Mouse (Mus musculus) olfactory bulb, adult 2 months (tissue): Measurements from ENCODE around the gene Zbtb45. TPM values are rescaled to one million over a fixed set of nuclear protein-coding genes. Genes with fewer than 3 reads are reported as not detected.

Source experiments
- H3K27ac ChIP-seq: fragments of 200-500 bp; 2 replicates; pipeline ENCODE4 v1.5.1; 2012; ENCODE audit warnings: low read depth, low read length; ENCODE audit not compliant: insufficient read depth
- H3K4me1 ChIP-seq: fragments of 200-500 bp; 2 replicates; pipeline ENCODE4 v1.6.1; 2012; ENCODE audit warnings: low read length; ENCODE audit not compliant: control insufficient read depth, insufficient read depth
- H3K4me3 ChIP-seq: fragments of 200-500 bp; 2 replicates; pipeline ENCODE4 v1.5.1; 2012; ENCODE audit warnings: mild to moderate bottlenecking, low read depth, low read length, moderate library complexity; ENCODE audit not compliant: insufficient read depth
- CTCF ChIP-seq: fragments of 200-500 bp; IDR thresholded peaks from 2 replicates; pipeline ENCODE4 v1.5.1; 2012; ENCODE audit warnings: low read depth, mild to moderate bottlenecking, low read length, moderate library complexity; ENCODE audit not compliant: insufficient read depth
- POLR2A ChIP-seq: fragments of 200-500 bp; IDR thresholded peaks from 2 replicates; pipeline ENCODE4 v1.6.1; 2012; ENCODE audit warnings: mild to moderate bottlenecking, low read depth, low read length, moderate library complexity; ENCODE audit not compliant: insufficient read depth
- WGBS: fragments of 180-500 bp; shearing (Covaris S2); methylation state at CpG from one replicate; pipeline ENCODE4 v1.1.7; 2018; 5-methylcytosine and 5-hydroxymethylcytosine counted together
- polyA plus RNA-seq: library from polyadenylated mRNA; stranded (reverse); fragments of >200 nt; gene quantifications from 2 replicates; pipeline ENCODE4 v1.2.4, GENCODE M21; 2012; ENCODE audit warnings: low replicate concordance; ENCODE audit not compliant: missing spikeins, insufficient read depth, insufficient read length

The Zbtb45 gene
- polyA plus RNA-seq, 1 experiment, result not detected

DNA sequence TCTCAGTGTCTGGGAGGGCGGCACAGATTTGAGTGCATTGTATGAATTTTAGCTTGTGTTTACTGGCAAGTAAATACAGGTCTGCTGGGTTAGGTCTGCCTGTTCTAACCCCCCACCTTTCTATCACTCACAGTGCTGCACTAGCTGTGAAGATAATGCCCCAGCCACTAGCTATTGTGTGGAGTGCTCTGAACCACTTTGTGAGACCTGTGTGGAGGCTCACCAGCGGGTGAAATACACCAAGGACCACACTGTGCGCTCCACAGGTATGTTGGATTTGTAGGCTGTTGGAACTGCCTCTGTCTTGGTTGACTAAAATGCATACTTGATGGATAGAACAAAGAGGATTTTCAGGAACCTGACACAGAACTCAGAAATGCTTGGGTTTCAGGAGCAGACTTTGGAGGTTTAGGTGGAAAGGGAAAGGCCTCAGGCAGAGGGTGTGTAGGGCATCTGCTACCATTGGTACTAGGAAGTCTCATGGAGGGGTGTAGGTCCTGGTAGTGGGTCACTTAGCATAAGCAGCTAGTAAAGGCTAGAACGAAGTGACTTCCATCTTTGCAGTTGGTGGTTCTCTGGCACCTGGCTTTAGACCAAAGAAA, 15.8 kb upstream of the Zbtb45 start:
- peak overlapping the region; percentile 88 for H3K4me3 ChIP-seq
- 27% methylated on average over 4 of the region's 4 CpGs for WGBS
- TF ChIP-seq POLR2A, result no peak
- no peak for TF ChIP-seq CTCF
- peaks cover 13% of the 10 kb centered on the region for H3K4me1 ChIP-seq
- no peak overlapping the region for H3K27ac ChIP-seq

DNA sequence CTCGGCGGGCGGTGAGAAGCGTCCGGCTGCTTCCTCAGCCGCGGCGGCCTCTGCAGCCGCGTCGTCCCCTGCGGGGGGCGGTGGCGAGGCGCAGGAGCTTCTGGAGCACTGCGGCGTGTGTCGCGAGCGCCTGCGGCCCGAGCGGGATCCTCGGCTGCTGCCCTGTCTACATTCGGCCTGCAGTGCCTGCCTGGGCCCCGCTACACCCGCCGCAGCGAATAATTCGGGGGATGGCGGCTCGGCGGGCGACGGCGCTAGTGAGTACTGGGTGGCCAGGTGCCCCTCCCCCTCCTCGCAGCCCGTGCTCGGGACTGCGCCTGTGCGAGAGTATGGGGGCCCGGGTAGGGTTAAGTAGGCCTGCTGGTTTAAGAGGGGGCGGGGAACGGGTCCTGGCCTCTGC, 15.0 kb upstream of the Zbtb45 start:
- TF ChIP-seq POLR2A (no peak; the same call in 1 of the 2 replicates), CTCF (0 out of 2 replicates have a peak, but pooled peaks have one; percentile 14)
- H3K27ac ChIP-seq, result peak overlapping the region; percentile 80
- WGBS, result under 1% methylated on average over 43 of the region's 44 CpGs
- H3K4me3 ChIP-seq, result peak overlapping the region; percentile 88
- H3K4me1 ChIP-seq, result peaks cover 13% of the 10 kb centered on the region

GRCm38 (mm10) chr7:13023928-13024731, 14.3 kb upstream of the Zbtb45 start:
- under 1% methylated on average over 91 of the region's 95 CpGs for WGBS
- Histone ChIP-seq H3K27ac (peak overlapping the region; percentile 99), H3K4me1 (peaks cover 13% of the 10 kb centered on the region), H3K4me3 (peak overlapping the region; percentile 88)
- TF ChIP-seq CTCF (no peak), POLR2A (peak; percentile 99)

DNA sequence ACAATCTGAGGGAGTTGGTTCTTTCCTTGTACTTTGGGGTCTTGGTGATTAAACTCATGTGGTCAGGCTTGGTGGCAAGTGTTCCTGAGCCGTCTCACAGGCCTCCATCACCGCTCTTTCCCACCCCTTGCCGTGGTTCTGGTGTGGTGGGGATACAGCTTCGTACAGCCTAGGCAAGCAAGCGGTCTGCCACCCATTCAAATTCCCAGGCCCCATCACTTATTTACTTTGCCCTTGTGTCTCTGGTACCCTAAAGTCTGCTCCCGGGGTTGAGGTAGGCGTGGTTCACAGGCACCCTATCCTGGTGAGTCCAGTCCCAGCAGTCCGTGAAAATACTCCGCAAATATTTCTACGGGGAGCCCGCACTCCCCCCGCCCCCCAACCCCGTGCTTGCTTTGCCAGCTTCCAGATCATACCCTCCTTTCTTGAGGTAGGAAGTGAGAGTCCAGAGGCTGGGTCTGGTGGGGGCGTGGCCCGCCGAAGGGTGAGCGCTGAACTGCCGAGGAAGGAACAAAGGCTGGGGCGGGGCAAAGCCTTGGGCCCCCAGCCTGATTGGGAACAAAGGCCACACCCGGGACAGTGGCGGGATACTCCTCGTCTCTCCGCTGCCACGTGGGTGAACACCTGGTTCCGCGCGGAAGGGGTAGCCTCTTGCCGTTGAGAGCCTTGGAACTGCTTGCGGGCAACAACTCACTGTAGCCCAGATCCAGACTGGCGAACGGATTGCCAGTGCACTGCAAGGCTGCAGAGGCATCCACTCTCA, 13.1 kb upstream of the Zbtb45 start:
- Histone ChIP-seq H3K27ac (no peak overlapping the region), H3K4me1 (peaks cover 13% of the 10 kb centered on the region), H3K4me3 (peak overlapping the region; percentile 88)
- TF ChIP-seq POLR2A (no peak), CTCF (no peak)
- WGBS, result 4% methylated on average over 31 of the region's 31 CpGs

GRCm38 (mm10) chr7:13015217-13015616, 5.4 kb upstream of the Zbtb45 start:
- H3K4me3 ChIP-seq, result no peak overlapping the region
- H3K4me1 ChIP-seq, result peaks cover 6% of the 10 kb centered on the region
- H3K27ac ChIP-seq, result no peak overlapping the region
- TF ChIP-seq POLR2A (no peak), CTCF (no peak)
- 79% methylated on average over 1 of the region's 1 CpGs for whole genome bisulfite sequencing

GRCm38 (mm10) chr7:13014275-13014839, 4.5 kb upstream of the Zbtb45 start:
- no peak for TF ChIP-seq POLR2A
- no peak for TF ChIP-seq CTCF
- peaks cover 7% of the 10 kb centered on the region for H3K4me1 ChIP-seq
- H3K4me3 ChIP-seq, result no peak overlapping the region
- no peak overlapping the region for H3K27ac ChIP-seq
- 43% methylated on average over 6 of the region's 6 CpGs for WGBS

DNA sequence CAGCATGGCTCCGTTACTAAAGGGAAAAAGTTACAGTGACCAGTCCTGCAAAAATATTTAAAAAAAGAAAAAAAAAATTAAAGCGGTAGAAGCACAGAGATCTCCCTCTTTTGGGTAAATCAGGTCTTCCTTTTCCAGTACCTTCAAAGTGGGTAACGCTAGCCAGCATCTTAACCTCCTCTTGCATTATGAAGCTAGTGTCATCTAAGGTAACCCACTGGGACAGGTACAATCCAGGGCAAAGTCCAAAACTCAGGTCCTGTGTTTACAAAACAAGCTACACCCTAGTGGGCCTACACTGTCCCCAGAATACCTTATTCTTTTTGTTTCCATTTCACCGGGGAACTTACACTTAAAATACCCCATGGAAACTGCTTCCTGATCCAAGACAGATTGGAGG, 3.8 kb upstream of the Zbtb45 start:
- no peak overlapping the region for H3K4me3 ChIP-seq
- TF ChIP-seq POLR2A (no peak), CTCF (no peak)
- H3K27ac ChIP-seq, result no peak overlapping the region
- peaks cover 7% of the 10 kb centered on the region for H3K4me1 ChIP-seq
- 68% methylated on average over 4 of the region's 4 CpGs for WGBS

DNA sequence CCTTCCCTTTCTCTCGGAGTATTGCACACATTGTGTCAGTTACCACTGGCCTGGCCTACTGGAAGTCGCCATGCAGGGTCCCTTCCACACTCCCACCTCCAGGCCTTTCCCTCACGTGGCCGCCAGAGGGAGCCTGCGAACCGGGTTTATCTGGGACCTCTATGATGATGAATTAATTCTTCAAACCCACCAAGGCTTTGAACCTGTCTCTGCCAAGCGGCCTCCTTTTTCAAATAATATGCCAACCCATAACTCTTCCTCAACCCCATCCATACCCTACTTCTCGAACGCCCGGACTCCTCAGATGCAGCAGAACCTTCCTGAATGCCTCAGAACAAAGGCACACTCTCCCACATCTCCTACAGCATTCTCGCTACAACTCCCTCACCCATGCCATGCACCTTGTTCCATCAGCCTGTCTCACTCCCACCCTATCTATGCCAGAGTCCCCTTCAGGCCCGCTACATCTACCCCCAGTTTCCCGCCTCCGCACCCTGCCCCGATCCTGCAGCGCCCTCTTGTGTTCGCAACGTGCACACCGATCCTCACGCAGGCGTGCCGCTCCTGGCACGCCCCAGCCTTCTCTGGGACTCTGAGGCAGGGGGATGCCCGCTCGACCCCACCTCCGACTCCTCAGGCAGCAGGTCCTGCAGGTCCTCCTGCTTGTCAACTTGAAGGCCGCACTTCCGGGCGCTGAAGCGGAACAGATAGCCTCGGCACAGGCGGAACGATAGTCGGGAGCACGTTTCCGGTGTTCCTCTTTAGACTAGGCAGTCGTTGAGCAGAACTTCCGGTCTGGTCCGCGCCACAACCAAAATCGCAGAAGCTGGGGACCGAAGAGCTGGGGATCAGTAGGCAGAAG, 460 bp downstream of the Zbtb45 start:
- under 1% methylated on average over 42 of the region's 42 CpGs for WGBS
- H3K4me1 ChIP-seq, result peaks cover 16% of the 10 kb centered on the region
- peak overlapping the region; percentile 93 for H3K27ac ChIP-seq
- TF ChIP-seq POLR2A, result peak; percentile 45
- TF ChIP-seq CTCF, result peak; percentile 100
- peak overlapping the region; percentile 80 for H3K4me3 ChIP-seq
